Mouse (Mus musculus) gastrocnemius, postnatal 14 days (tissue): ENCODE measurements at regions not wholly inside any gene's neighbourhood (a gene's known extent, or its start where the extent isn't known, plus 50 kb on each side); places are given as distances from the start of the nearest gene placed in this dataset.

ENCODE experiments used
- DNase-seq: peaks from one replicate; pipeline ENCODE4 v3.0.0; 2021; ENCODE audit warnings: mixed read lengths
- intact Hi-C: fragments of 180-260 bp; cut with DNase I; formaldehyde crosslinking; loops from one replicate; pipeline ENCODE4 v1.15.1; 2025; ENCODE audit warnings: low total_unique reads

DNA sequence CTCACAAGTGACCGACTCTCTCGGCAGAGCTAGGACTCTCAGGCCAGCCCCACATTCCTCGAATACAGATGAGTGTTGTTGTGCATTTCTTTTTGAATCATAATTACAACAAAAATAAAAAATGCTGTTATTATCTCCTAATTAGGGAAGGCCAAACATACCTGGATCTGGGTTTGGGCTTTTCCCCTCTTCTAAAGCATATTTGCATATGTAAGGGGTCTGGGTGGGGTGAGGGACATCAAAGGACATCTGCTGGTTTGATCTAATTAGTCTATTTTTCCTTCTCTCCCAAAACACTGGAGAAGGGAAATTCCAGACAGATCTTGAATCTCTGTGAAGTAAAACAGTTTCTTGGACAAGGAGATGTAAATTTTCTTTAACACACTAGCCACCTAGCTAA lies 85.3 kb downstream of the Tfap2a start:
- intact Hi-C loops = no loop called here
- DNase-seq = no peak

DNA sequence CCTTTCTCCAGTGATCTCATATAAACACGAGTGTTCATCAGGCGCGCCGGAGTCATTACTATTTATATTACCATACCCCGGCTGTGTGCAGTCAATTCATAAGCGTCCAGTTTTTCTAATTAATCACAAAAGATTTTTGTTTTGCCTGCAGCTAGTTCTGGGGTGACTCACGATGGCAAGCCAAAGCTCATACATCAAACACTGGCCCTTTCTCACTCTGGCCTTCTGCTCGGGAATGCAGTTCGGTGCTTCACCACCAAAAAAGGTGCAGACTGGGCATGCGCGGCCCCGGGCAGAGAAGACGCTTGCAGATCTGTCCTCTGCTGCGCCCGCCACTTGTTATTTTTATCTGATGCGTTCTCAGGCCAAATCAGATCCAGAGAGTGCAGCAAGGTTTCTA lies 87.1 kb downstream of the Tfap2a start:
- peak; percentile 50 for DNase-seq
- intact Hi-C loops = no loop called here

DNA sequence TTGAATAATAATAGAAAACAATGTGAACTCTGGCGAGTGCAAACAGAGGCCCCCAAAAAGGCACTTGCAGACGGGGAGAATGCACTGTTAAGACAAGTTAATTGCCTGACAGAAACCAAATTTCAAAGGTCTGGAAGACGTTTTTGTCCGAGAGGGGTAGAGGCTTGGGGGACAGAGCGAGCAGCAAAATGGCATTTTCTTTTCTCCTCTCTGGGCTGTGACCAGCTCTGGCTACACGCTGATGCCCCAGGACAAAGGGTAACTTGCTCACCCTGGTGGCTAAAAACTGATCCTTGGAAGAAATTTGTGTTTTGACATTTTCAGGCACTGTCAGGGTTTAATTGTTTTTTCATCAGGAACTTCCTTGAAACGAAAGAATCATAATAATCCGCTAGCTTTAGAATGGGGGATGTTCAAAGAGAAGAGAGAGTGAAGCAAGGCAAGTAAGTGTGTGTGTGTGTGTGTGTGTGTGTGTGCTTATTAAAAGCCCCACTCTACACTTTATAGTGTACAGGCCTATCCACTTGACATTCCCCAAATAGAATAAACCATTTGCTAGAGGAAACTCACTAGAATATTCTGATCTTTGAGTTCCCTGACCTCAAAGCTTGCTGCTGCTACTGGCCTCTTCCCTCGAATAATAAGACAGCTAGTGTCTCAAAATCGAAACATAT lies 88.0 kb downstream of the Tfap2a start:
- no peak for DNase-seq
- intact Hi-C loops = no loop called here

DNA sequence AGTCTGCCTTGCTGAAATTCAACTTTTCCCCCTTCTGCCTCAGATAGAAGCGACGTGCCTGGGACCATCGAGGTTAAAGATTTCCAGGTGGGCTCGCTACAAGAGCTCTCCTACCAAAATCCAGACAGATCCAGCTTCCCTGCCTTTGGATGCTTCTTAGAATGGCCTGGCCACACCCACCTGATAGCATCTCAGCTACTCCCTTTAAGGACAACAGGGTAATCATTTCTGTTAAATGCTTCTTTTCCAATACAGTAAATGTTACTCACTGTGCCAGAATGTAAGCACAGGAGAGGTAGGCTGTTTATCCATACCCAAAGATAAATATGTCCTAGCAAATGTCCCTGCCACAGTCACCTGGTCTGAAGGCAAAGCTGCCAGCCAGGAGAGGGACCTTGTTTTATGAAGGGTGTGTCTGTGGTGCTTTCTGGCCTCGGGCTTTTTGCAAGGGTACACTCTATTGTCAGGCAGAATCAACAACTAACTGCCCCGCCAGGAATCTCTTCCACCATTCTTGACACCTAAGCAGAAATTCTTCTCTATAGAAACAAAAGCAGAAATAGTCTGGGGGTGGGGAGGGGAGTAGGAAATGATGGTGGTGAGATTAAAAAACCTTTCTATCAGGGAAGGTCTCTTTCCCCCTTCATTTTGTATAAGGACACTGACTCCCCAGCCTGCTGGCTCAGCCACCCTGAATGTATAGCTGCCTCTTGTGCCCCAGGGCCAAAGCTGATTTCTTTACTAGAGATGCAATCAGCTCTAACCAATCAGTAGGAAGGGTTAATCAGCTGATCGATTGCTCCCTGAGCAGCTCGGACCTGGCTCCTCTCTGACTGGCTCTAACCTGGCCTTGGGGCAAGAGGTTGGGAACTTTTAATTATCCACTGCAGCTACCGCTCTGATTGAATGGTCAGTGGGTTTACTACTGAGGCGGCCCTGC lies 88.8 kb downstream of the Tfap2a start:
- no peak for DNase-seq
- intact Hi-C loops = no loop called here

DNA sequence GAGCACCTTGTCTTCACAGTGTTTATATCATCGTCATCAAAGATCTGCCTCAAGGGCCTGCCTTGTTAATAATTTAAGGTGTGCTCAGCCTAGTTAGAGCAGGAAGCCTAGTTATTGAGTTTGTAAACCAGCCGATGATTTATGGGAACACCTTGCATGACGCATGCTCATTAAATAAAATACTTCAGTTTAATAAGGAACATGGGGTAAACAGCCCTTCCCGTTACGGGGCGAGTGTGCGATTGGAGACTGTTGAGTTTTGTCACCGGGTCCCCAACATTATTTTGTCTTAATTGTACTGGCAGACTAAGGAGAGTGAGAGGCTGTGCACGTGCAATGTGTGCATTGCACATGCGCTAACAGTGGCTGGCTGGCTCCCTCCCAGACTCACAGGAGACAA lies 92.0 kb downstream of the Tfap2a start:
- intact Hi-C loops = no loop called here
- DNase-seq = no peak

DNA sequence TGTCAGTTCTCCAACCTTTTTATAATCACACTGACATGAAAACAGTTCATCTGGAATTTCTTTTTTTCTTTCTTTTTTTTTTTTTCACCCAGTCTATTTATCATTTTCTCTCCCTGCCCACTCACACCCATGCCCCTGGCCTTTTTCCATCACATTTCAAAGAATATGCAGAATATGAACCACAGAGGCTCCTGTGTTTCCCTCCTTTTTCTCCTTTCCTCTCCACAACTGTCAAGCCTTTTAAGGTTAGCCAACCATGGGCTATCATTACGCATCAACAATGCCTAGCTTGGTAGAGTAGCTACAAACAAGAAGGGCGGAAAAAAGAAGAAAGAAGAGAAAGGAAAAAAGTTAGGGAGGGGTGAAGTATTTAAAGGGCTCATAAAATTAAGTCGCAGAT lies 92.5 kb downstream of the Tfap2a start:
- DNase-seq = no peak
- intact Hi-C loops = no loop called here

DNA sequence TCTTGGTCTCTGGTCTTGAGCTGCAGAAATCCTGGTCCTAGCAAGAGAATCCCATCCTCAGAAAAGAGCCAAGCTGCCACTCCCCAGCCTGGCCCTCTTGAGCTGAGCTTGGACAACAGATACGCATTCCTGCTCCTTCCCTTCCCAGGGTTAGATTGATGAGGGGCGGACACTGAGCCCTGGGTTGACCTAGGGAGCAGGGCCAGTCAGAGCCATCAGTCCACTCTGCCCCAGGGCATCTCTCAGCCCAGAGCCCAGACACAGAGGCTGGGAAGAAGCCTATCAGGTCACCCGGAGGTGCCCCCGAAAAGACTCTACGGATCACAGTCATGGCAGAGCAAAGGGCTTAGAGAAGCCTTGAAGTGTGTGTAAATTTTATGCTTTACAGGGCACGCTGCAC lies 95.2 kb downstream of the Tfap2a start:
- intact Hi-C loops = no loop called here
- no peak for DNase-seq

DNA sequence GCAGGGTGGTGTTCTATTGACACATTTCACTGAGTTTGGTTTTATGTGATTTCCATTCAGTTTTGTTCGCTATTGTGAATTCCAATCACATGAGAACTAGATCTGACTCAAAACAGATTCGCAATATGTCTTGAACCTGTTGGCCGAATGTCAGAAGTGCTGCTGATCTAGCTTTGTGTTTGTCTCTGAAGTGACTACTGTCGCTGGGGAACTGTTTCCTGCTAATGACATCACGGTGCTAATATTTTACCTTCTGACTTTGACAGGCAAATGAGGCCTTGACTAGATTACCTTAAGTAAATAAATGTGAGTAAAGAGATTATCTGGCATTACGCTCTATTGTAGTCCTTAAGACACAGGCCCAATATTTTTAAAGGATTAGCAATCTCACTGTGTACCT lies 100.9 kb downstream of the Tfap2a start:
- no peak for DNase-seq
- intact Hi-C loops = no loop called here

DNA sequence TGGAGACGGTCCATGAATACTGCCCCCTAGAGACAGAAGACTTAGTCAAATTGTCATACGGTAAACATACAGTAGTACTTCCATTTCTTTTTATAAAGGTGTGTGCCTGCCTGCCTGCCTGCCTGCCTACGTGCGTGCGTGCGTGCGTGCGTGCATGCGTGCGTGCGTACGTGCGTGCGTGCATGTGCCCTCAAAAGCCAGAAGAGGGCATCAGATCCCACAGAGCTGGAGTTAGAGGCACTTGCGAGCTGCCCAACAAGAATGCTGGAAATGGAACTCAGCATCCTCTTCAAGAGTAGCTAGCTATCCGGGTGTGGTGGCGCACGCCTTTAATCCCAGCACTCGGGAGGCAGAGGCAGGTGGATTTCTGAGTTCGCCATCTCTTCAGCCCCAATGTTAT lies 120.3 kb downstream of the Tfap2a start:
- intact Hi-C loops = no loop called here
- no peak for DNase-seq

DNA sequence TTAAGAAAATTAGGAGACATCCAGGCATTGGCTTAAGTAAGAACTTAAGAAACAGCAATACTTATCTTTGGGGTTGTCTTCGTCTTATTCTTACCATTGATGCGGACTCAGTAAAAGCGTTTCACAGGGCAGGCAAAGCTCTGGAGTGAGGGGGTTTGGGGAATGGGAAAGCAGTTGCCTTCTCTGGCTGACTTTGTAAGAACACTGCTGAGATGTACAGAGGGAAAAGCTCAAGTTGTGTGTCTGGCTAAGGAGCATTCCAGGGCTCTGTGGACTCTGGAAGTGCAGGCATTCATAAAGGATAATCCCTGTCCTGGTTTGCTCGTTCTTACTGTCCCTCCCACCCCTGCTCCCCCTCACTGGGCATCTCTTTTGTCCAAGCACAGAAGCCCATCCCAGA lies 129.7 kb downstream of the Tfap2a start:
- intact Hi-C loops = no loop called here
- no peak for DNase-seq

DNA sequence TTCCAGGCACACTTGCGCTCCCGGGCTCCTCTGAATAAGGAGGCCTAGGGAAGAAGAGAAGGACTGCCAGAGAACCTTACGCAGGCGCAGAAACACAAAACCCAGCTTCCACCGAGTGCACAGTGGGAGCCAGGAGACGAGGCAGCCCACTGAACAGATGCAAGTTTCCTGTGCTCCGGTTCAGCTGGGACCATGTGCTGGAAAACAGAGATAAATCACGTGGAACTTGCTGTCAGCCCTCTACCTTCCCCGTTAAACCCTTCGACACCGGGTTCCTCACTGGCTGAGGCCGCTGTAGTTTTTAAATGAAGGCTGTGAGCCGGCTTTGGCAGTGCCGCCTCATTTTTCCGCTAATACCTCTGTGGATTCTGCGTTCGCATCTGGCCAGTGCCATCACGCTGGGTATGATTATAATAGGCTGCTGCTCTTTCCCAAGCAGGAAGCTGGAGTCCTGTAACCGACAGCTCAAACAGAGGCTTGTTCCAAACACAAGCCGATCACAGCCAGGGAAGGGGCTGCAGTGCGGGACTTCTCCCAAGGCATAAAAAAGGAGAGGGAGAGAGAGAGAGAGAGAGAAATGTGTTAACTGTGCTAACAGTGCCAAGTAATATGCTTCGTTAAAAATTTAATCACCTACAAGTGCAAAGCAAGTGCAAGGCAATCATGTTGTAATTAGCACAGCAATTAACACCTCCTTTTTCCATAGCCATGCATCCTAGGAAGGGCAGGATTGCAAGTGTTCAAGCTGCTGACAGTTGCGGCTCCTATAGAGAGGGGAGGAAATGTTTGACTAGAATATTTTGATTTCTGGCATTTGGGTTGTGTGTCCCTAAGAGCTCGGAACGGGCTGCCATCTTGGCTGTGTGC lies 131.5 kb downstream of the Tfap2a start:
- intact Hi-C loops = no loop called here
- peak; percentile 4 for DNase-seq

DNA sequence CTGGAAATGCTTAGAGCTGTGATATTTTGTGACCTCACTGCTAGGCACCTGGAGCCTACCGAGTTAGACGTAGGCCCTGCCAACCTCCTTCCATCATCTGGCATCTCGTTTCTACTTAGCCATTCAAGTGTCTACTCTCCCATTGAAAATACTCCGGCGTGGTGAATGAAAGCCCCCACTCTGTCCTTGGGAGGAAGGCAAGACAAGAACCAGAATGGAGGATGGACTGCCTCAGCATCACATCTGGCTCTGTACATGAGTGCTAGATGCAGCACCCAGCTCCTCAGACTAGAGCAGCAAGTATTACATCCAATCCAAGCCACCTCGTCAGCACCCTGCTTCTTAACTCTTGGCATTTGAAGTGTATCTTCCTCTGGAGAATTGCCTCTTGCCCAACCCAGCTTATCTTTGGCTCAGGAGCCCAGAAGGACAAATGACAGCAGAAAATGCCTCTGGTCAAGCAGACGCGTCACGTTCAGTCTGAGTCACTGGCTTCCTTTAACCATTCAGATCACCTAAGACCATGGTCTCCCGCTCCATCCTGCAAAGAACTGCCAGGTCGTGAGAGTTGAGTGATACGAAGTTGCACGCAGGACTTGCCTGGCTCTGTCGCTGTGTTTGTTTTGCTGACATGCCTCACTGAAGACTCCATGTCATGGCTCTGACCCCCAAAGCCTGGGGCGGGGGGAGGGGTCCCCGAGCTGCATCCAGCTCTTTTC lies 132.3 kb downstream of the Tfap2a start:
- intact Hi-C loops = no loop called here
- DNase-seq = no peak

DNA sequence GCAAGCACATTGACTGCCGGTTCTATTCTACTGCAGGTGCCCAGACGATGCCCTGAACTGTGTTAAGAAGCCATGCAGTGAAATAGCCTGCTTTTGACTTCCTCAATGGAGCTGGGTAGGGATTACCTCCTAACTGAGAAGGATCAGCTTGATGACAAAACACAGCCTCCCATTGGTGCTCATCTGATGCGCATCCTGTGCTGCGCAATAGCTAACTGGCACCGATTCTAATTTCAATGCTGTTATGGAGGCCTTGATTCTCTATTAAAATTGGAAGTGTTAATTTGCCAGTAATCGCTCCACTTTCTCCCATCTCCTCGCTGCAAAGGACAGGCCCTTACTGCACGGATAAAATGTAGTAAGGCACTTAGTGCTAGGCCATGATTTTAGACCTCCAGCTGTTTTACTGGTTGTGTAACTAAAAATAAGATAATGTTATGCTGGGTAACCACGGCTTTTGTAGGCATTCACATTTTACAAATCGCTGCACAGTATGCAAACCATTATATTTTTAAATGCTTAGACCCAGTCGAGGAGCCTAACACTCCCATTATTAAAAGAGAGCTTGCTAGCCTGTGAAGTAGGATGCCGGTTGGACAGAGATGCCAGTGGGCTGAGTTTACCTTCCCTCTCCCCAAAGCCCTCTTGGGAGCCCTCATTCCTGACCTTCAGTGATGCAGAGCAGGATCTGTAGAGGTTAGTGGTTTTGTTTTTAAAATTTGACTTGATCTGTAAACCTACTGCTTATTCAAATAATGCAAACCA lies 163.0 kb downstream of the Tfap2a start:
- no peak for DNase-seq
- intact Hi-C loops = no loop called here

DNA sequence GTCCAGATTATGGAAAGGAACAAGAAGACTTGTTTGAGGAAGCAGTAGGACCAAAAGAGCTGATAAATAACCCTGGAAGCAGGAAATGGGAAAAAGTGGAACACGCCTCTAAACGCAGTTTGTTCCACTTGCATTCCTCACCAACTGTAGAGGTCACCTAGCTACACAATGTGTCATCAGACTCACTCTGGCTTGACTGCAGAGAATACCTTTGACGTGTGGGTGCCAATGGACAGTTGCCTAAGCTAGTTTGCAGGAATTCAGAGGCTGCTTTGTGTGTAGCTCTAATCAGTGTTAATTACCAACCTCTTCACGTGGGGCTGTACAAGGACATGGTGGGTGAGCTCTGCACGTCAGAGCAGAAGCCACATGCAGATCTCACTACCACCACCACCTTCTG lies 168.7 kb downstream of the Tfap2a start:
- intact Hi-C loops = no loop called here
- no peak for DNase-seq

DNA sequence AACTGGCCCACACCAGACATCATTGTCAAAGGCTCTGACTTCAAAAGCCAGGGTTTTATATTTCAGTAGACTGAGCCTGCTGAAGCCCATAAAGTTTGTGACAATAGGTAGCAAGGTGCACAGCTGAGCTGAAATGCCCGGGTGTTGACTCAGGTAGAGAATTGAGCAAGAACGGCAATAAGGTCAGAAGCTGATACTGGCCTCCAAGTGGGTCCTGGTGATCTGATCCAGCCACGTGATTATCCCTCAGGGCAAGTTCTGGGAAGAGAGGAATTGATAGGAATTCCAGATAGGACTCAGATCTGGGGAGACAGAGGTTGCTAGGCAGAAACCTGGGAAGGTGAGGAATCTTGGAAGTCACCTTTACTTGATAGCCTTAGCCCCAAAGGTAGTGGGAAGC lies 170.4 kb downstream of the Tfap2a start:
- intact Hi-C loops = no loop called here

DNA sequence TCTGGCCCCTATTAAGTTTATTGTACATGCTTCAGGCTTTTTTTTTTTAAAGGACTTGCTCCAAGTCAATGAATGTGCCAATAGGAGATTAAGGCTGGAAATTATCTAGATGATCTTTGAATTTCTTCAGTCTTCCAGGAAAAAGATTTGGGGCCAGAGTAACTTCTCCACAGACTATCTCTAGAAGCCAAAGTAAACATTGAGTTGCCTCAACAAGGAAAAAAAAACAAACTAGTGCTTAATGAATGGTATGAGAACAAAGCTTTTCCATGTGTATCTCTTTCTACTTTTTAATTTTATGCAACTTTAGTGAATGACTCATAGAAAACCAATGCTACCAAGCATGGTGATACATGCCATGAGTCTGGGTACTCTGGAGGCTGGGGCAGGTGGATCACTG lies 173.8 kb downstream of the Tfap2a start:
- no peak for DNase-seq
- intact Hi-C loops = no loop called here

More for the DNA sequence above, 170.4 kb downstream of the Tfap2a start:
- DNase-seq = no peak

DNA sequence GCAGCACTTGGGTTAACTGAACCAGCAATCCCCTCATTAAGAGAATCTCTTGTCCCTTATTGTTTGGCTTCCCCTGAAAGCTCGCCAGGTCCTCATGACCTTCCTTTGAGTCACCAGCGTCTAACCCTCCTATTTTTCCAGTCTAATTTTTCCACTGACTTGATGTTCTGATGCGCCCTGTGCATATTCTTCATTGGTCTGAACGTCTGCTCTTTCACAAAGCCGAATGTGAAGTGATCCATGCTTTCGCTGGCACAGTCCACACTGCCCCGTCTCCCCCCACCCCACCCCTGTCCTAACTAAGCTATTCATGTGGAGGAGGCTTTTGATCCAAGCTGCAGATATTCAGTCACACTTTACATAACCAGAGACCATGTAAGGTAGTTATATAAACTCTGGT lies 183.8 kb downstream of the Tfap2a start:
- intact Hi-C loops = no loop called here
- no peak for DNase-seq

DNA sequence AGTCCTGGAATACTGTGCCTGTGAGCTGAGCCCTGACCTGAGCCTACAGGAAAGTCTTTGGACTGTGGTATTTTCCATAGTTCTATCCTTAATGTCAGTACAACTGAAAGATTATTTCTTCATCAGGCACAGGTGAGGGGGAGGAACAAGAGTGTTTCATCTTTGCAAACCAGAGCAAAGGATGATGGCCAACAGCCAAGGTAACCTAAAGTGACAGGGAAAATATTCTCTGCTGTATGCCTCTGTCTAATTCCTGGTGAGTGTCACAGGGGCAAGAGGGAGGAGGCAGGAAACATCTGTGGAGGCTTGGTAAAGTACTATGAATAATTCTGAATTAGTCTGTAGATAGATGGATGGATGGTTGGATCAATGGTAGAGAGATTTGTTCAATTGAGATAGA lies 164.3 kb upstream of the Ofcc1 start:
- intact Hi-C loops = no loop called here
- DNase-seq = no peak

DNA sequence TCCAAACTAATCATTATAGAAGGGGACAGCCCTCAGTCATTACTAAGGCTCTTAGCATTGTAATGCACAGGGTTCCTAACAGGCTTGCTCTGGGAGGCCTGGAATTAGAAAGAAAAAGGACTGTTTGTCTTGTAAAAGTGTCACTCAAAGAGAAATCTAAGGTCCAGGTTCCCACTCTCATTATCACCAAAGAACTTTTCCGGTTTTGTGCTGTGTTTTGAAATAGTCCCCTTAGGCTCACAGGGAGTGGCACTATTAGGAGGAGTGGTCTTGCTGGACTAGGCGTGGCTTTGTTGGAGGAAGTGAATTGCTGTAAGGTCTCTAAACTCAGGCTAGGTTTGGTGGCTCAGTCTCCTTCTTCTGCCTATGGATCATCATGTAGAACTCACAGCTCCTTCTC lies 161.9 kb upstream of the Ofcc1 start:
- no peak for DNase-seq
- intact Hi-C loops = no loop called here
